28 mouse cellular contexts compared by ENCODE assay signal in the genomic region with DNA sequence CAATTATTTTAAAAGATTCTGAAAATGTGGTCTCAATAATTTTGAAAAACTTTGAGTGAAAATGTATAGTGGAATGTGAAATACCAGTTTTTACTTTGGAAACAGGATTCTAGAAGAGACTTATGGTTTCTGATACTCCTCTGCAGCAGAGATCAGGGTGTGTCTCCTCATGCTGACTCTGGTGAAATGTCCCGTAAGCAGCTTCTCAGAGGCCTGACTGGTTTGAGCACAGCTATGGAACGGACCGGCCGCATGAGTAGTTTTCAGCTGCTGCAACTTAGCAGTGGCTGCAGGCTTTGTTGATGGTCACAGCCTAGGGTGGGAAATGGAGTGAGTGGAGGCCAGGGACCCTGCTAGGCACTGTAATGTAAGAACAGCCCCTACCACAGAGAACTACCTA. TPM values are rescaled to one million over a fixed set of nuclear protein-coding genes. Genes with fewer than 3 reads are reported as not detected.
DNase-seq lines count a peak whose midpoint lies in the region; ATAC-seq and TF ChIP-seq lines count a peak whose summit lies in the region.
"Had no signal": no experiment of that assay in that cellular context is flagged by ENCODE, and none has a peak within 500 bp of the region (broad histone marks: within the 10 kb centered on the region; RNA-seq: fewer than 3 reads in every experiment).

No protein-coding gene starts in this region.

- H3K9me3 ChIP-seq in intestine, postnatal 0 days (ENCODE audit: control insufficient read depth) = no peaks in the 10 kb centered on the region
- H3K9me3 ChIP-seq in liver, embryonic 14.5 days (ENCODE audit: control insufficient read depth, low read length) = no peaks in the 10 kb centered on the region
- no peaks in the 10 kb centered on the region for H3K9me3 ChIP-seq in midbrain, embryonic 13.5 days
- no peaks in the 10 kb centered on the region for H3K9me3 ChIP-seq in forebrain, embryonic 13.5 days (replicated peaks)
- H3K9me3 ChIP-seq: embryonic facial prominence, embryonic 10.5 days; embryonic facial prominence, embryonic 15.5 days; forebrain, embryonic 10.5 days; hindbrain, embryonic 13.5 days; midbrain, embryonic 10.5 days had no signal

- DNase-seq in testis, postnatal 10 days (ENCODE audit: low spot score) = peak; percentile 33
- DNase-seq in testis, postnatal 14 days (ENCODE audit: low spot score) = no peak
- no peak for DNase-seq in liver, embryonic 14.5 days (ENCODE audit: low read depth in 3 of 3, low spot score in 3 of 3)
- no peak for DNase-seq in cerebellum, adult 9-10 months
- DNase-seq: adrenal gland, postnatal 14 days; cerebellum, adult 18-20 months; cerebellum, postnatal 14 days; gastrocnemius, adult 2 months; gastrocnemius, postnatal 36 days; heart, adult 18-20 months; heart, postnatal 4 days; kidney, adult 18-20 months; kidney, postnatal 4 days; spleen, adult 18-20 months; thymus, postnatal 4 days had no signal

- peak overlapping the region; percentile 86 for H3K27ac ChIP-seq in intestine, postnatal 0 days (ENCODE audit: low read depth, low read length)
- H3K27ac ChIP-seq in liver, embryonic 14.5 days = peak overlapping the region; percentile 91
- no peak overlapping the region for H3K27ac ChIP-seq in midbrain, embryonic 13.5 days
- no peak overlapping the region for H3K27ac ChIP-seq in forebrain, embryonic 13.5 days
- H3K27ac ChIP-seq: embryonic facial prominence, embryonic 10.5 days; embryonic facial prominence, embryonic 15.5 days; forebrain, embryonic 10.5 days; gastrocnemius, adult 2 months; hindbrain, embryonic 13.5 days; macrophage; midbrain, embryonic 10.5 days had no signal

- no peak overlapping the region for H3K4me2 ChIP-seq in intestine, postnatal 0 days (replicated peaks; ENCODE audit: low read depth)
- peak overlapping the region; percentile 51 for H3K4me2 ChIP-seq in liver, embryonic 14.5 days (ENCODE audit: low read depth)
- H3K4me2 ChIP-seq in midbrain, embryonic 13.5 days (replicated peaks) = no peak overlapping the region
- no peak overlapping the region for H3K4me2 ChIP-seq in forebrain, embryonic 13.5 days
- H3K4me2 ChIP-seq: embryonic facial prominence, embryonic 15.5 days; heart, embryonic 11.5 days; hindbrain, embryonic 13.5 days had no signal

- H3K4me1 ChIP-seq in intestine, postnatal 0 days (replicated peaks; ENCODE audit: control insufficient read depth, insufficient read depth, low read length) = no peaks in the 10 kb centered on the region
- peaks cover 62 to 67% of the 10 kb centered on the region in 2 experiments for H3K4me1 ChIP-seq in liver, embryonic 14.5 days (replicated peaks; ENCODE audit: control insufficient read depth in 2 of 2, insufficient read depth in 2 of 2, low read length in 1 of 2)
- no peaks in the 10 kb centered on the region for H3K4me1 ChIP-seq in midbrain, embryonic 13.5 days (replicated peaks)
- H3K4me1 ChIP-seq in forebrain, embryonic 13.5 days = no peaks in the 10 kb centered on the region
- H3K4me1 ChIP-seq: embryonic facial prominence, embryonic 10.5 days; forebrain, embryonic 10.5 days had no signal

- H3K9ac ChIP-seq in intestine, postnatal 0 days (ENCODE audit: low read depth, low read length) = peak overlapping the region; percentile 45; the same call in 1 of the 2 replicates
- peak overlapping the region; percentile 51 for H3K9ac ChIP-seq in liver, embryonic 14.5 days (replicated peaks)
- no peak overlapping the region for H3K9ac ChIP-seq in midbrain, embryonic 13.5 days (replicated peaks)
- no peak overlapping the region for H3K9ac ChIP-seq in forebrain, embryonic 13.5 days
- H3K9ac ChIP-seq: embryonic facial prominence, embryonic 15.5 days; hindbrain, embryonic 13.5 days had no signal

- WGBS in intestine, postnatal 0 days = 63% methylated on average over 4 of the region's 4 CpGs
- 44% methylated on average over 4 of the region's 4 CpGs for WGBS in liver, embryonic 14.5 days (ENCODE audit: insufficient replicate concordance)
- WGBS in midbrain, embryonic 13.5 days = 81% methylated on average over 4 of the region's 4 CpGs
- WGBS in forebrain, embryonic 13.5 days = 86% methylated on average over 4 of the region's 4 CpGs

- no peaks in the 10 kb centered on the region for H3K27me3 ChIP-seq in intestine, postnatal 0 days (replicated peaks; ENCODE audit: control insufficient read depth, insufficient read depth, low read length)
- H3K27me3 ChIP-seq in liver, embryonic 14.5 days (ENCODE audit: control insufficient read depth, insufficient read depth, low read length) = no peaks in the 10 kb centered on the region
- H3K27me3 ChIP-seq in midbrain, embryonic 13.5 days = no peaks in the 10 kb centered on the region
- no peaks in the 10 kb centered on the region for H3K27me3 ChIP-seq in forebrain, embryonic 13.5 days
- H3K27me3 ChIP-seq: embryonic facial prominence, embryonic 15.5 days; hindbrain, embryonic 13.5 days had no signal

- H3K4me3 ChIP-seq in intestine, postnatal 0 days (ENCODE audit: low read depth, low read length) = no peak overlapping the region
- H3K4me3 ChIP-seq in liver, embryonic 14.5 days (ENCODE audit: insufficient read depth in 1 of 2, low read depth in 2 of 2, low read length in 2 of 2) = 0 out of 4 replicates have a peak overlapping the region, but pooled peaks of 1 of the 2 experiments have one; percentile 14
- no peak overlapping the region for H3K4me3 ChIP-seq in midbrain, embryonic 13.5 days (replicated peaks)
- no peak overlapping the region for H3K4me3 ChIP-seq in forebrain, embryonic 13.5 days
- H3K4me3 ChIP-seq: embryonic facial prominence, embryonic 10.5 days; embryonic facial prominence, embryonic 15.5 days; forebrain, embryonic 10.5 days; gastrocnemius, adult 2 months; hindbrain, embryonic 13.5 days; midbrain, embryonic 10.5 days had no signal

- peaks cover 8% of the 10 kb centered on the region for H3K36me3 ChIP-seq in intestine, postnatal 0 days (ENCODE audit: control insufficient read depth, insufficient read depth)
- peaks cover 8% of the 10 kb centered on the region for H3K36me3 ChIP-seq in liver, embryonic 14.5 days (replicated peaks; ENCODE audit: control insufficient read depth, insufficient read depth, low read depth)
- 0 out of 2 replicates have a peak, but pooled peaks cover 4% of the 10 kb centered on the region for H3K36me3 ChIP-seq in midbrain, embryonic 13.5 days
- peaks cover 5% of the 10 kb centered on the region; the same call in 1 of the 2 replicates for H3K36me3 ChIP-seq in forebrain, embryonic 13.5 days (ENCODE audit: poor library complexity, severe bottlenecking)

- TF ChIP-seq EP300 in liver, embryonic 14.5 days (IDR thresholded peaks at IDR 0.05; ENCODE audit: low read depth) = no peak

- TF ChIP-seq CTCF in intestine, postnatal 0 days (IDR thresholded peaks at IDR 0.05; ENCODE audit: low read depth) = no peak
- TF ChIP-seq CTCF in liver, embryonic 14.5 days (IDR thresholded peaks at IDR 0.05; ENCODE audit: low read depth) = no peak

- ATAC-seq in intestine, postnatal 0 days = no peak
- ATAC-seq in liver, embryonic 14.5 days (ENCODE audit: insufficient read depth) = peak; percentile 42
- ATAC-seq in midbrain, embryonic 13.5 days = no peak
- no peak for ATAC-seq in forebrain, embryonic 13.5 days
- ATAC-seq: forebrain, embryonic 16.5 days; lung, postnatal 0 days; midbrain, embryonic 16.5 days had no signal

RNA-seq across cellular contexts. Expression of a gene that starts 25.1 kb away (rescaled TPM):
- polyA plus RNA-seq in intestine, postnatal 0 days (2015; fragmentation: Nextera tagmentation; extraction: Ambion mirVana) = 260 and 264 TPM in 2 replicates
- polyA plus RNA-seq in liver, embryonic 14.5 days (2012; rRNA removed) = 15.5 and 18.7 TPM in 2 replicates
- 37.7 and 37.9 TPM in 2 replicates for polyA plus RNA-seq in liver, embryonic 14.5 days (2014; fragmentation: Nextera tagmentation; extraction: Ambion mirVana)
- 21.7 and 23.3 TPM in 2 replicates for polyA plus RNA-seq in midbrain, embryonic 13.5 days (2015; fragmentation: Nextera tagmentation; extraction: Ambion mirVana)
- 15.9 and 16.6 TPM in 2 replicates for polyA plus RNA-seq in forebrain, embryonic 13.5 days (2015; fragmentation: Nextera tagmentation; extraction: Ambion mirVana)

RNA-seq across cellular contexts. Expression of a gene that starts 36.0 kb away (rescaled TPM):
- polyA plus RNA-seq in intestine, postnatal 0 days (2015; fragmentation: Nextera tagmentation; extraction: Ambion mirVana) = 84.7 and 92.1 TPM in 2 replicates
- polyA plus RNA-seq in liver, embryonic 14.5 days (2012; rRNA removed) = 16.5 and 16.6 TPM in 2 replicates
- polyA plus RNA-seq in liver, embryonic 14.5 days (2014; fragmentation: Nextera tagmentation; extraction: Ambion mirVana) = 16.2 and 17.5 TPM in 2 replicates
- polyA plus RNA-seq in midbrain, embryonic 13.5 days (2015; fragmentation: Nextera tagmentation; extraction: Ambion mirVana) = 26.7 and 31.1 TPM in 2 replicates
- 26.4 and 26.5 TPM in 2 replicates for polyA plus RNA-seq in forebrain, embryonic 13.5 days (2015; fragmentation: Nextera tagmentation; extraction: Ambion mirVana)

RNA-seq across cellular contexts. Expression of a gene that starts 51.3 kb away (rescaled TPM):
- polyA plus RNA-seq in intestine, postnatal 0 days (2015; fragmentation: Nextera tagmentation; extraction: Ambion mirVana) = 148 and 182 TPM in 2 replicates
- polyA plus RNA-seq in liver, embryonic 14.5 days (2012; rRNA removed) = 26.1 and 30.4 TPM in 2 replicates
- polyA plus RNA-seq in liver, embryonic 14.5 days (2014; fragmentation: Nextera tagmentation; extraction: Ambion mirVana) = 39.8 and 47.3 TPM in 2 replicates
- 30.4 and 33.4 TPM in 2 replicates for polyA plus RNA-seq in midbrain, embryonic 13.5 days (2015; fragmentation: Nextera tagmentation; extraction: Ambion mirVana)
- polyA plus RNA-seq in forebrain, embryonic 13.5 days (2015; fragmentation: Nextera tagmentation; extraction: Ambion mirVana) = 23.3 and 28.6 TPM in 2 replicates

RNA-seq across cellular contexts. Expression of a gene that starts 51.3 kb away (rescaled TPM):
- polyA plus RNA-seq in intestine, postnatal 0 days (2015; fragmentation: Nextera tagmentation; extraction: Ambion mirVana) = 39.5 and 41.6 TPM in 2 replicates
- polyA plus RNA-seq in liver, embryonic 14.5 days (2012; rRNA removed) = 8.6 and 15.8 TPM in 2 replicates
- 14.7 and 16.1 TPM in 2 replicates for polyA plus RNA-seq in liver, embryonic 14.5 days (2014; fragmentation: Nextera tagmentation; extraction: Ambion mirVana)
- polyA plus RNA-seq in midbrain, embryonic 13.5 days (2015; fragmentation: Nextera tagmentation; extraction: Ambion mirVana) = 79.3 and 82.2 TPM in 2 replicates
- 67.0 and 77.0 TPM in 2 replicates for polyA plus RNA-seq in forebrain, embryonic 13.5 days (2015; fragmentation: Nextera tagmentation; extraction: Ambion mirVana)

Comparison
In these comparisons a context has a peak if more than half of its experiments do, and no peak if none do; other contexts are left out.
1. H3K27ac ChIP-seq: peak in intestine, postnatal 0 days (single experiment) and liver, embryonic 14.5 days (single experiment); none in midbrain, embryonic 13.5 days (single experiment) and forebrain, embryonic 13.5 days (single experiment).
2. H3K9ac ChIP-seq: peak in intestine, postnatal 0 days (single experiment) and liver, embryonic 14.5 days (single experiment); none in midbrain, embryonic 13.5 days (single experiment) and forebrain, embryonic 13.5 days (single experiment).